Mouse (Mus musculus): ENCODE measurements around the gene Zswim1. TPM values are rescaled to one million over a fixed set of nuclear protein-coding genes. Genes with fewer than 3 reads are reported as not detected.
"Not testable (repeated sequence)": the region's sequence is repeated elsewhere in the genome, so short reads cannot be mapped to it uniquely, and the experiment has no call there.

Gene Zswim1
- polyA plus RNA-seq, 1 experiment, result 11.8 TPM

DNA sequence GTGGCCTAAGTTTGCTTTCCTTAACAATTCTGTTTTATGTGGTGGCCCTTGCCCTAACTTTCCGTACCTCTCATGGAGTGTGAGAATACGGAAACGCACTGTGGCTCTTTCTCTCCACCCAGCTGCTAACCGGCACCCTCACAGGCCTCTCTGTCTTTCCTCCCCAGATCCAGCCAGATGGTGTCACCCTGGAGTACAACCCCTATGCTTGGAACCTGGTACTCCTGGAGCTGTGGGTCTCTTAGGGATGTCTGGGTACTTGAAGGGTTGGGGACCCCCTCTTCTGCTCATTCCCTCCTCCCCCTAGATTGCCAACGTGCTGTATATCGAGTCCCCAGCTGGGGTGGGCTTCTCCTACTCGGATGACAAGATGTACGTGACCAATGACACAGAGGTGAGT is 12.0 kb downstream of the Zswim1 start:
- TF ChIP-seq POLR2A (IDR thresholded peaks at IDR 0.05; ENCODE audit: low read depth, low read length) (no peak), CTCF (conservative IDR thresholded peaks at IDR 0.05; ENCODE audit: insufficient read depth, insufficient read length, low read depth, low read length) (0 out of 2 replicates have a peak, but pooled peaks have one; percentile 13)
- peak overlapping the region; percentile 71 for H3K4me3 ChIP-seq (ENCODE audit: insufficient read depth, low read depth, low read length)
- peak overlapping the region; percentile 40; the same call in 1 of the 2 replicates for H3K27ac ChIP-seq (ENCODE audit: insufficient read depth, low read depth, low read length)
- 25% methylated on average over 8 of the region's 8 CpGs for WGBS
- H3K27me3 ChIP-seq (replicated peaks; ENCODE audit: control insufficient read depth, insufficient read depth, low read length), result no peaks in the 10 kb centered on the region
- DNase-seq, result peak; percentile 54
- H3K4me1 ChIP-seq (ENCODE audit: control insufficient read depth, insufficient read depth, low read length), result 0 out of 2 replicates have a peak, but pooled peaks cover 3% of the 10 kb centered on the region
- H3K36me3 ChIP-seq (ENCODE audit: control insufficient read depth, insufficient read depth, low read length), result peaks cover 2% of the 10 kb centered on the region; the same call in 1 of the 2 replicates

DNA sequence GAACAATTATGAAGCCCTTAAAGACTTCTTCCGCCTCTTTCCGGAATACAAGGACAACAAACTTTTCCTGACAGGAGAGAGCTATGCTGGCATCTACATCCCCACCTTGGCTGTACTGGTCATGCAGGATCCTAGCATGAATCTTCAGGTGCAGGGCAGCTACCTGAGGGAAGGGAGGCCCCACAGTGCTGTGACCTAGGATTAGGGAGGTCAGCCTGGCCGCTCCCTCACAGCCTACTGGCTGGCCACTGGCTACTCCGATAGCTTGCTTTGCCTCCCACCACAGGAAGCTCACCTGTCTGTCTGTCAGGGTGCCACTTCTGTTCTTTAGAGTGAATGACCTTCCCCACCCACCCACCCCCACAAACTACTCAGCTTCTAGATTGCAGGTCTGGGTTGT is 12.7 kb downstream of the Zswim1 start:
- TF ChIP-seq CTCF (conservative IDR thresholded peaks at IDR 0.05; ENCODE audit: insufficient read depth, insufficient read length, low read depth, low read length), result no peak
- no peak for TF ChIP-seq POLR2A (IDR thresholded peaks at IDR 0.05; ENCODE audit: low read depth, low read length)
- Histone ChIP-seq H3K4me3 (ENCODE audit: insufficient read depth, low read depth, low read length) (no peak overlapping the region), H3K36me3 (ENCODE audit: control insufficient read depth, insufficient read depth, low read length) (peaks cover 2% of the 10 kb centered on the region; the same call in 1 of the 2 replicates), H3K27me3 (replicated peaks; ENCODE audit: control insufficient read depth, insufficient read depth, low read length) (no peaks in the 10 kb centered on the region), H3K4me1 (ENCODE audit: control insufficient read depth, insufficient read depth, low read length) (0 out of 2 replicates have a peak, but pooled peaks cover 3% of the 10 kb centered on the region), H3K27ac (ENCODE audit: insufficient read depth, low read depth, low read length) (no peak overlapping the region)
- 94% methylated on average over 4 of the region's 4 CpGs for WGBS
- DNase-seq, result no peak

DNA sequence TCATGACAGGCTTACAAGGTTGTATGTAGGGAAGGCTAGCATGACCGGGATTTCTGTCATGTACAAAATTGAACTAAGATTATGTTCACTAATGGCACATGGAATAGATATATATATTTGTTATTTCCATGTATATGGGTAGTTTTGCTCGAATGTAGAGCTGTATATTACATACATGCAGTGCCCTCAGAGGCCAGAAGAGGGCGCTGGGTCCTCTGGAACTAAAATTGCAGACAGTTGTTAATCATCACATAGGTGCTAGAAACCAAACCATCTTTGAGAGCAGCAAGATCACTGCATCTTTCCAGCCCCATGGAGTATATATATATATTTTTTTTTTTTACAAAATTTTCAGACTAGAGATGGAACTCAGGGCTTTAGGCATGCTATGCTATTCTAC is 23.3 kb downstream of the Zswim1 start:
- Histone ChIP-seq H3K36me3 (ENCODE audit: control insufficient read depth, insufficient read depth, low read length) (no peaks in the 10 kb centered on the region), H3K27ac (ENCODE audit: insufficient read depth, low read depth, low read length) (no peak overlapping the region), H3K4me1 (ENCODE audit: control insufficient read depth, insufficient read depth, low read length) (no peaks in the 10 kb centered on the region), H3K4me3 (ENCODE audit: insufficient read depth, low read depth, low read length) (no peak overlapping the region), H3K27me3 (replicated peaks; ENCODE audit: control insufficient read depth, insufficient read depth, low read length) (no peaks in the 10 kb centered on the region)
- DNase-seq, result no peak
- 60% methylated on average over 3 of the region's 3 CpGs for WGBS
- TF ChIP-seq POLR2A (IDR thresholded peaks at IDR 0.05; ENCODE audit: low read depth, low read length) (no peak), CTCF (conservative IDR thresholded peaks at IDR 0.05; ENCODE audit: insufficient read depth, insufficient read length, low read depth, low read length) (peak; percentile 37)

DNA sequence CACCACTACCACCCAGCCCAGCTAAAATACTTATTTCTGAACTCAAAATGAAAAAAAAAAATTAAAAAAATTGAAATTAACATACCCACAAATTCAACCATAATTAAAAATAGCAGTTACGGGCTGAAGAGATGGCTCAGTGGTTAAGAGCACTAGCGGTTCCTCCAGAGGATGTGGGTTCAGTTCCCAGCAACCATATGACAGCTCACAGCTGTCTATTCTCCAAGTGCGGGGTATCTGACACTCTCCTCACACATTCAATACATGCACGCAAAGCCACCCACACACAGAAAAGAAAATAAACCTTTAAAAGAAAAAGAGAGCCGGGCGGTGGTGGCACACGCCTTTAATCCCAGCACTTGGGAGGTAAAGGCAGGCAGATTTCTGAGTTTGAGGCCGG is 27.6 kb downstream of the Zswim1 start:
- no peak for DNase-seq
- no peak overlapping the region for H3K27ac ChIP-seq (ENCODE audit: insufficient read depth, low read depth, low read length)
- no peak overlapping the region for H3K4me3 ChIP-seq (ENCODE audit: insufficient read depth, low read depth, low read length)
- H3K36me3 ChIP-seq (ENCODE audit: control insufficient read depth, insufficient read depth, low read length), result no peaks in the 10 kb centered on the region
- peaks cover 2% of the 10 kb centered on the region; the same call in 1 of the 2 replicates for H3K27me3 ChIP-seq (replicated peaks; ENCODE audit: control insufficient read depth, insufficient read depth, low read length)
- no peaks in the 10 kb centered on the region for H3K4me1 ChIP-seq (ENCODE audit: control insufficient read depth, insufficient read depth, low read length)
- WGBS, result 80% methylated on average over 8 of the region's 8 CpGs
- TF ChIP-seq CTCF (conservative IDR thresholded peaks at IDR 0.05; ENCODE audit: insufficient read depth, insufficient read length, low read depth, low read length), result no peak
- no peak for TF ChIP-seq POLR2A (IDR thresholded peaks at IDR 0.05; ENCODE audit: low read depth, low read length)

DNA sequence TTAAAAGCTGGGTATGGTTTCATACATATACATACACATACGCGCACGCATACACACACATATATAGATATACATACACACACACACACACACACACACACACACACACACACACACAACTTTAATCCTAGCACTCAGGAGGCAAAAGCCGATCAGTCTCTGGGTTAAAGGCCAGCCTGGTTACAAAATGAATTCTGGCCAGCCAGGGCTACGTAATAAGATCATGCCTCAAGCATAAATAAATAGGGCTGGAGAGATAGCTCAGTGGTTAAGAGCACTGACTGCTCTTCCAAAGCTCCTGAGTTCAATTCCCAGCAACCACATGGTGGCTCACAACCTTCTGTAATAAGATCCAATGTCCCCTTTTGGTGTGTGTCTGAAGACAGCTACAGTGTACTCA is 33.1 kb downstream of the Zswim1 start:
- DNase-seq; H3K4me3 ChIP-seq (ENCODE audit: insufficient read depth, low read depth, low read length); H3K4me1 ChIP-seq (ENCODE audit: control insufficient read depth, insufficient read depth, low read length); H3K27me3 ChIP-seq (replicated peaks; ENCODE audit: control insufficient read depth, insufficient read depth, low read length); H3K27ac ChIP-seq (ENCODE audit: insufficient read depth, low read depth, low read length); H3K36me3 ChIP-seq (ENCODE audit: control insufficient read depth, insufficient read depth, low read length): not testable (repeated sequence)
- WGBS, result 85% methylated on average over 5 of the region's 5 CpGs

DNA sequence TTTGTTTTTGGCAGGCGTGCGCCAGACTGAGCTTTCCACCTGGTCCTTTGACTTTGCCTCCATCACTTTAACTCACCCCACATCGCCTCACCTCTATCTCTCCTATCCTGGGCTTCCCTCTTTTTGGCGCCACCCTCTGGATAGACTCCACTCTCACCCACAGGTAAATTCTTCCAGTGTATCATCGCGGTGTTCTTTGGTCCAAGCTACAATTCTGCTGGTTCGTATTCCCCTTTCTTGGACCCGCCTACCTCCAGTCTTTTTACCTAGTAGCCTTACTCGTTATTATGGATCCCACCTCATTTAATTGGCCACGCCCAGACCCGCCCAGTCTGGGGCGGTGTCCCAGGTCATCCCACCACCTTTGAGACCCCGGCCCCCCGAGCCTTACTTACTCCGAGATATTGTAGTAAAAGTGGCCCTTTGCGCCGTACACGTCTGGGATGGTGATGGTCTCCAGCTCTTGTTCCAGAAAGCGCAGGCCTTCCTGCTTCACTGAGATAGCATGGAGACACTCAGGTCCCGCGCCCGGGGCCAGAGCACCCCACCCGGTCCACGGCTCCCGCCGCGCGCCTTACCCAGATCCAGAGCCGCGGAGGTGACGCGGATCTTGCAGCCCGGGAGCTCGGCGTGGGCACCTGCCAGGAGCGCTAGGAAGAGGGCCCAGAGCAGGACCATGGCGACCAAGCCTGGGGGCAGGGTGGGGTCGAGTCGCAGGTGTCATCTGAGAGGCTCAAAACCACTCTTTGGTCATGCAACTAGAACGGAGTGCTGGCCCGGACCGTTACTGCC is 34.0 kb downstream of the Zswim1 start:
- 3% methylated on average over 42 of the region's 42 CpGs for whole genome bisulfite sequencing
- peak overlapping the region; percentile 58 for H3K4me3 ChIP-seq (ENCODE audit: insufficient read depth, low read depth, low read length)

DNA sequence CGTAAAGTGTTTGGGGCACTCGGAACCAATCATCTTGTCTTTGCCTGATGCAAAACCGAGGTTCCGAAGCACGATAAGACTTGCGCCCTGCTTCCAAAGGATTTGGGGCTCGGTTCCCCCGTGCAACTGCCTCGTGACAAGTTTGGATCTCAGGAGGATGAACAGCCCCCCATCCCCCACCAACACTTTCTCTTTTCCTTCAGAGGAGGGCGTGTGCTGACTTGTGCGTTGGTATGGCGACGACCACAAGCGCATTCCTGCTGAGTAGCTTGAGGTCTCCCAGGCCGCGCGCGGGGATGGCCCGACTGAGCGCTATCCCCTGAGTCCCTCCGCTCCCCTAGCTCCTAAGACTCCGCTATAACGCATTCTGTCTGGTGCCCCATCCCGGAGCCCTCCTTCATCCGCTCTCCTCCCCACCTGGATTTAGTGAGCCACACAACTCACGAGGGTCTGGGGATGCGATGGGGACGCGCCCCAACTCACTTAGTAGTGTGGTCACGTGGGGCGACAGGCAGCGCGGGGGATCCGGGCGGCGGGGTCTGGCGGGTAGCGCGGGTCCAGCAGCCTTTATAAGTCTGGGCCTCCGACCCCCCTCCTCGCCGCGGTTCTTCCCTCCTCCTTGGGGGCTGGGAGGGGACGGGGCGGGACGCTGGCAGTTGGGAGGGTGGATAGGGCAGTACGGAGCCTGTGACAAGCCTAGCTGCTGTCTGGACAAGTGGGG is 34.8 kb downstream of the Zswim1 start, which contains the start of gene Pltp:
Gene Pltp (minus strand): TSS at position 611 of the 721 bp plus-strand sequence.
- H3K36me3 ChIP-seq (ENCODE audit: control insufficient read depth, insufficient read depth, low read length), result no peaks in the 10 kb centered on the region
- H3K4me3 ChIP-seq (ENCODE audit: insufficient read depth, low read depth, low read length), result peak within 1 kb of the TSS; percentile 58
- no peaks in the 10 kb centered on the region for H3K4me1 ChIP-seq (ENCODE audit: control insufficient read depth, insufficient read depth, low read length)
- TF ChIP-seq POLR2A (IDR thresholded peaks at IDR 0.05; ENCODE audit: low read depth, low read length) (no peak), CTCF (conservative IDR thresholded peaks at IDR 0.05; ENCODE audit: insufficient read depth, insufficient read length, low read depth, low read length) (no peak)
- no peak within 1 kb of the TSS for H3K27ac ChIP-seq (ENCODE audit: insufficient read depth, low read depth, low read length)
- H3K27me3 ChIP-seq (replicated peaks; ENCODE audit: control insufficient read depth, insufficient read depth, low read length), result peaks cover 3% of the 10 kb centered on the region
- 1% methylated on average over 47 of the region's 47 CpGs for WGBS
- peak; percentile 47 for DNase-seq

More for the DNA sequence above, 34.0 kb downstream of the Zswim1 start:
- Histone ChIP-seq H3K4me1 (ENCODE audit: control insufficient read depth, insufficient read depth, low read length) (no peaks in the 10 kb centered on the region), H3K36me3 (ENCODE audit: control insufficient read depth, insufficient read depth, low read length) (no peaks in the 10 kb centered on the region), H3K27me3 (replicated peaks; ENCODE audit: control insufficient read depth, insufficient read depth, low read length) (peaks cover 3% of the 10 kb centered on the region), H3K27ac (ENCODE audit: insufficient read depth, low read depth, low read length) (no peak overlapping the region)
- no peak for DNase-seq
- no peak for TF ChIP-seq POLR2A (IDR thresholded peaks at IDR 0.05; ENCODE audit: low read depth, low read length)
- peak; percentile 24; the same call in 1 of the 2 replicates for TF ChIP-seq CTCF (conservative IDR thresholded peaks at IDR 0.05; ENCODE audit: insufficient read depth, insufficient read length, low read depth, low read length)
